Mouse (Mus musculus): ENCODE results near the gene Itsn1.

The Itsn1 gene

DNA sequence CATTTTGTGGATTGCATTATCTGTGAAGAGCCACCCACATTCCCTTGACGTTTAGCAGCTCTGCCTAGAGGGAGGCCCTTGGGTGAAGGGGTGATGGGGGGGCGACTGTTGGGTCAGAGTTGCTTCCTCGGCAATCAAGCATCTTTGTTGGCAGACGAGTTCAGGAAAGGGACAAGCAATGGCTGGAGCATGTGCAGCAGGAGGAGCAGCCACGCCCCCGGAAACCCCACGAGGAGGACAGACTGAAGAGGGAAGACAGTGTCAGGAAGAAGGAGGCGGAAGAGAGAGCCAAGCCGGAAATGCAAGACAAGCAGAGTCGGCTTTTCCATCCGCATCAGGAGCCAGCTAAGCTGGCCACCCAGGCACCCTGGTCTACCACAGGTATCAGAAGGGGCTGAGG is 110.4 kb downstream of the Itsn1 start:
- in situ Hi-C loops (cut with MboI, MseI) = no loop called here

- in situ Hi-C loops (cut with MboI, MseI) = no loop called here
Measured at GRCm38 (mm10) chr16:91841026-91841630, 112.0 kb downstream of the Itsn1 start.

- in situ Hi-C loops (cut with MboI, MseI) = no loop called here
Measured at GRCm38 (mm10) chr16:91846089-91846741, 117.1 kb downstream of the Itsn1 start.

- in situ Hi-C loops (cut with MboI, MseI) = no loop called here
Measured at GRCm38 (mm10) chr16:91847525-91848225, 118.6 kb downstream of the Itsn1 start.

DNA sequence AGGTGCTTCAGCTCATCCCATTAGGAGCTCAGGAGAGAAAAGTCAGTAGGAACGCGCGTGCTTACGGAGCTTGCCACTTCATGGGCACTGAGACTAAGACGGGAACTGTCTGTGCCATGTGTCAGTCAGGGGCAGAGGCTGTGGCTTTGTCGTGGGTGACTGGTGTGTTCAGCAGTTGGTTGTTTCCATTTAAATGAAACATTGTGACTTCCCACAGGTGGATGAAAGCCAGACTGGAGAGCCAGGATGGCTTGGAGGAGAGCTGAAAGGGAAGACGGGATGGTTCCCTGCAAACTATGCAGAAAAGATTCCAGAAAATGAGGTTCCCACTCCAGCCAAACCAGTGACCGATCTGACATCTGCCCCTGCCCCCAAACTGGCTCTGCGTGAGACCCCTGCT is 119.4 kb downstream of the Itsn1 start:
- in situ Hi-C loops (cut with MboI, MseI) = no loop called here

DNA sequence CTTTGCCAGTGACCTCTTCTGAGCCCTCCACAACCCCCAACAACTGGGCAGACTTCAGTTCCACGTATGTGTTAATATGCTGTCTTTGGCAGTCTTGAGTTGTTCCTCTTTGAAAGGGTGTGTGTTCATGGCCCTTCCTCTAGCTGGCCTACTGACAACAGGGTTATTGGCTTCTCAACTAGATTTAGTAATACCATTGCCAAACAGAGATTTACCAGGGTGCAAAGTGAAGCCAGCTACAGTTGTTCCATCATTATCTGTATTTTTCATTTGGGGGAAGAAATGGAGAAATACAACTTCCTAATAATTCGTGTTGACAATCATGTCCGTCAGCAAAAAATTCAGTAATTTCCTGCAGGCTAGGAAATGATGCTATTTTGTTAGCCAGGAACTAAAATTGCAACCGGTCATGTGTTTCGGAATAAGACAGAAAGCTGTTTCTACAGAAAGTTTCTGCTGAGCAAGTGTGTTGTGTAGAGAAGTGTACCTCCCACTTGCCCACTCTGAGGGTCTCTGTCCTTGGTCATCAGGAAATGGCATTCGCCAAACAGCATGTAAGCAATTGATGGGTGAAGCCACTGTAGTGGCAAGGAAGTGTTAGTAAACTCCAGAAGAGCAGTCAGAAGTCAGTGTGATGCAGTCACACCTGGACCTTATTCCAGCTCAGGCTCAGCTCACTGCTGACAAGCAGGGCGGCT is 120.0 kb downstream of the Itsn1 start:
- in situ Hi-C loops (cut with MboI, MseI) = no loop called here

DNA sequence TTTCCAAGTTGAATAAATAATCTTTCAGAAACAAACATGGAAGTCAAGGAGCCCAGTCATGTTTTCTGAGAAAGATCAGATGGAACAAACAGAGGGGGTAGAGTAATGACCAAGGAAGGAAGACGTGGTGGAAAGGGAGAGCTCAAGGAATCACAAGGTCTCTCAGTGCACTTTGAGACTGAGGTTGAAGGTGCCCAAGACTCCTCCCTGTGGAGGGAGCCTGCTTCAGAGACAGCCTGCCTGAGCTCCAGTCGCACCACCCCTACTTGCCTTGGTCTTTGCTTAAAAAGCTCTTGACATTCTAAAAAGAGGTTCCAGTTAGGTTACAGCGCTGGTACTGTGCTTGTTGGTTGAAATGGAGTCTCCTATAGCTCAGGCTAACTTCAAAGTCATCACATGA is 121.1 kb downstream of the Itsn1 start:
- in situ Hi-C loops (cut with MboI, MseI) = no loop called here

DNA sequence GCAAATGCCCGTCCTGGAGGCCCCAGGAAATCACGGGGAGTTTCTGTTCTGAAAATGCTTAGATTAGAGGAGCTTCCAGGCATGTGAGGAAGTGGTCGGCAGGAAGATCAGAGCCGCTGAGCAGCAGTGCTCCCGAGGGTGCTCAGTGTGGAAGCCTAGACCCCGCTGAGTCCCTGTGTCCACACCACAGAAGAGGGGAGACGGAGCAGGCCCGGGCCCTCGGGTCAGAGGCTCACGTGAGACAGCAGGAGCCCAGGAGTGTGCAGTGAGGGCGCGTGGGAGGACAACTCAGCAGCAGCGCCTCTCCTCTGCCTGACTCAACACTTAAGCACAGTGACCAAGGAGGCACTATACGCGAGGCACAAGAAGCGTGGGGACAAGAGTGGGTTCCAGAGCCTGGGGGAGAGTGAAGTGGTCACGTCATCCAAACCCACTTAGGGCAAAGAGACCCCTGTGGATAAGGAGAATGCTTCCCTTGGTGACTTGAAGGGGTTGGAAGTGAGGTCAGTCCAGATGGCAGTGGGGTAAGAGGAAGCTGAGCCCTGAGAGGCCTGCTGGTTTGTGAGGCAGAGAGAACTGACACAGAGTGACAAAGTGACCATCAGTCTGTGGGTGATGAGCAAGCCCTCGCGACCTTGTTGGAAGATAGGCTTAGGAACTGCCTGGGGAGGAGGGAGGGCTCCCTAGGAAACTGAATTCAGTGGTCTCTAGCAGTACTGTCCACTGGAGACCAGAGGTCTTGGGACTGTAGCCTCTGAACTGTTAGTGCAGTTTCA is 122.6 kb downstream of the Itsn1 start:
- in situ Hi-C loops (cut with MboI, MseI) = no loop called here

GRCm38 (mm10) chr16:91852753-91853152 is 123.7 kb downstream of the Itsn1 start:
- in situ Hi-C loops (cut with MboI, MseI) = no loop called here

DNA sequence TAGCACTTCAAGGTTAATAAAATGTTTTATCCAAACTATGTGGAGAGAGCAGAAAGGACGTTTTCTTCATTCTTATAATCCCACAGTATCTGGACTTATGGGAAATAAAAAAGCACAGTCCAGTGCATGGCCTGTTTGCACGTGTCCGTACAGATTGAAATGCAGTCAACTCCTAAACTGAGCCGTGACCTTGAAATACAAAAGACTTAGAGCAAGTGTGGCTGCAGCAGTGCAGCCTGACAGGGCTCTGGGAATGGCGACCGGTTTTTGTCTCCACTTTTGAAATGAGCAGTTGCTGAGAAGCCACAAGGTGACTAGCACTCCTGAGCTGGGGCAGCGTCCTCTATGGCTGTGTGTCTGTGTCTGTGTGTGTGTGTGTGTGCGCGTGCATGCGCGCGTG is 124.1 kb downstream of the Itsn1 start:
- in situ Hi-C loops (cut with MboI, MseI) = no loop called here

DNA sequence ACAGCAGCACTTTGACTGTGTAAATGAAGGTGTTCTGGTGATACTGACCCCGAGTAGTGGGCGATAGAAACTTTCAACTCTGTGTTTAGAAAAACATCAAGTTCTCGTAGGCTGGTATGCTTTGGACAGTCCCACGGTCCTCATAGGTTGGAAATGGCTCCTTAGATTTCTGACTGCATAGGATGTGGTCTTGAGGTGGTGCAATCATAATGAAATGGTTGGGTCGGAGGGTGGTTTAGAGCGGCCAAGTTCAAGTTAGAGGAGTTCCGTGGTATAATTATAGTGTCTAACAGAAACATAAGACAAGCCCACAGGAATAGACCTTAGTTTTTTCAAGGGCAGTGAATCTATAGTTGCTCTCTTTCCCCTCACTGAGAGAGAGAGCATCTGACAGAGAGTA is 129.6 kb downstream of the Itsn1 start:
- in situ Hi-C loops (cut with MboI, MseI) = no loop called here

GRCm38 (mm10) chr16:91859203-91859602 is 130.1 kb downstream of the Itsn1 start:
- in situ Hi-C loops (cut with MboI, MseI) = no loop called here

- in situ Hi-C loops (cut with MboI, MseI) = no loop called here
Measured at GRCm38 (mm10) chr16:91859958-91860357, 130.9 kb downstream of the Itsn1 start.

- in situ Hi-C loops (cut with MboI, MseI) = no loop called here
Measured at GRCm38 (mm10) chr16:91860471-91861125, 131.5 kb downstream of the Itsn1 start.

DNA sequence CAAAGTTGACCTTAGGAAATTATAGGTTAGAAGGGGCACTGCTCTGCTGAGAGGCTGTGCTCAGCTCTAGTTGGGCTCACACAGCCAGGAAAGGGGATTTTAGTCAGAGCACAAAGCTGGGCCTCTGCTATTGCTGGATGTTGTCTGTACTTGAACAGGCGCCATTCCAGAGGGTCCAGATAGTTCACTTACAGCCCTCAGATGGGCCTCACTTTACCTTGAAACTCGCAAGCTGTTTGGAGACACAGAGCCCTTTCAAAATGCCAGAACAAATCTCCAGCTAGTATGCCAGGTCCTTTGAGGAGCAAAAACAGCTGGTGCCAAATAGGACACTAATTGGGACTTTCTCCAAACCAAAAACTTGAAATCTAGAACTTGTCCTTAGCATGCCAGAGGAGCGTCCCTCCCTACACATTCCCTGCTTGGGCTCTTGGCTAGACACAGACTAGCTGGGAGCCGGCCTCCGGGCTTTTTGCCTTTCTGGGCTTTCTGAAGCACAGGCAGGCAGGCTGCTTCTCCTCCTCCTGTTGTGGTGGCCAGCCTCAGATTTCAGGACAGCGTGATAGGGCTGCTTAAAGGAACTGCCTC is 132.8 kb downstream of the Itsn1 start:
- in situ Hi-C loops (cut with MboI, MseI) = no loop called here

DNA sequence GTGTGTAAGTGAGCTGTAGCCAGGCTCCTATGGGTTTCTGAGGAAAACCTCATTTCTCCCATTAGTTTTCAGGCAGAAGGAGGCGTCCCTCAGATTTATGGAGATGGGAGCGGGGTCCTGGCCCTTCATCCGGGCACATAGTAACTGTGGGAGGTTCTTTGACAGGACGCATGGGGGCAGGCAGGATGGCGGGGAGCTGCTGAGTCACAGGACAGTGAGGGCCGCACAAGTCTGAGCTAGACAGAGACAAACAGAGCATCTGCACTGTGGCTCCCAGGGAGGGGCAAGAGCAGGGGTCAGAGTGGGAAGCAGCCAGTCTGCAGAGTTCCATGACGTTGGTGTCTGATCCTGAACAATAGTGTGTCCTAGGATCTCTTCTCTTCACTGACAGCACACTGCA is 133.8 kb downstream of the Itsn1 start:
- in situ Hi-C loops (cut with MboI, MseI) = no loop called here

DNA sequence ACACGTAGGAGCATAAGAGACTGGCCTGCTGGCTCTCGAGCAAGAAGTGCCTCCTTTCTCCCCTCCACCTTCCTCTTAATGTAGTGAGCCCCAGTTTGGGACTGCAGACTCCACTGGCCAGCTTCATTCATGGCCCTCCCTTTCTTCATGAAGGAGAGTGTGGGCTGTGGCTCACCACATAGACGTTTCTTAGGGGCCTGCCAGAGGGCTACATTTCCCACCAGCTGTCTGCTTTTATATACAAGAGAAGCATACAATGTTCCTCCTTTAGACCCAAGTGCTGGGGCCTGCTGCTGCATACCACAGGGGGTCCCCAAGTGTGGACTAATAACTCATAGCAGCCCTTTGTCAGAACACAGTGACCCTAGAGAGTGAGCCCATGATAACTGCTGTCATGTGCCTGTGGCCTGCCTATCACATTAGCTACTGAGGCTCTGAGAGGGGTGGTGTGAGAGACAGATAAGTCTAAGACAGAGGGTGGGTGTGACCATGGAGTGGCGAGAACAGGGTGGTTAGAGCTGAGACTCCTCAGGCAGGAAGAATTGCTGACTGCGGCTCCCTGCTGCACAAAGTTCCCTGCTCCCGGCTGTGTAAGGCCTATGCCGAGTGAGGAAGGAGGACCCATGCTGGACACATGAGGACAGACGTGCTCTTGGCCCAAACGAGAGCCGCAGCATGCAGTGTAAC is 135.7 kb downstream of the Itsn1 start:
- in situ Hi-C loops (cut with MboI, MseI) = no loop called here

DNA sequence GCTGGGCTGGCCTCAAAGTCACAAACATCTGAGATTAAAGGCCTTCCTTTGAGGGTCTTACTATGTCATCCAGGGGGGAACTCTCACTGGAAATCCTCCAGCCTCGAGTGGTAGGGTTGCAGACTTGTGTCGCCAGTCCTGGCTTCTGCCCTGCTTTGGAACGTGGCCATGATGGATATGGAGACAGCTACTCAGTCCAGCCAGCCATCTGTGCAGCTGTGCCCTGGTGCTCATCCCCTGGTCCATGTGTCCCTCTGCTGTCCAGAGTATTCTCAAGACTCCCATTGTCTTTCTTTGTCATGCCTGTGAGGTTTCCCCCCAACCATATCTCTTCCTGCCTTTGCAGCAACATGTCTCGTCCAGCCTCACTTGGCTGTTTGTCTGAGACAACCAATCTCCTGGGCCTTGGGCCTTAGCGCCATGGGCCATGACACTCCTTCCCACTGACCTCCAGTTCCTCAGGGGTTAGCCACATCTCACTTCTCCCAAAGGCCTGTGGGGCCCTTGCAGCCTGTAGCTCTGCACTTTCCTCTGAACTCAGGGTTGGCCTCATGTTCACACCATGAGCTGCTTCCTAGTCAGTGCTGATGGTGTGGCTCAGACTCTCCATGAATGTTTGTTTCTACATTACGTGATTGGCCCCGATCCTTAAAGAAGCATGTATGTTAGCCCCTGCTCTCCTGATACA is 136.6 kb downstream of the Itsn1 start:
- in situ Hi-C loops (cut with MboI, MseI) = no loop called here

- in situ Hi-C loops (cut with MboI, MseI) = no loop called here
Measured at GRCm38 (mm10) chr16:91866258-91866634, 137.2 kb downstream of the Itsn1 start.

- in situ Hi-C loops (cut with MboI, MseI) = no loop called here
Measured at GRCm38 (mm10) chr16:91867672-91868071, 138.6 kb downstream of the Itsn1 start.
